Comparison of ENCODE assay signal across 15 mouse cellular contexts in the genomic region with DNA sequence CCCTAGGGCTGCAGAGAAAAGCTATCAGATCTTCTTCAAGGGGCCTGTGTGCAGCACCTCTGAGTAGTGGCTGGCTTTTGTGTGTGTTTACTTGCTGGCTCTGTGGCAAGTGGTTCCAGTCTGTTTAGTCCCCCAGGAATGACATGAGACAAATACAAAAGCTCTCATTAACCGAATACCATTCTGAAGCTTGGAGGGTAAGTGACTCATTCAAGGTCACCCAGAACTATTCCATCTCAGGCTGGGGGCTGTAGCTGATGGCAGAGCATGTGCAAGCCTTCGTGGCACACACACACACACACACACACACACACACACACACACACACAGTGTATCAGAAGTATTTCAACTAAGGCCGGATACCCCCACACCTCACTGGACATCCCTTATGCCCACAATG. TPM values are rescaled to one million over a fixed set of nuclear protein-coding genes. Genes with fewer than 3 reads are reported as not detected.
DNase-seq lines count a peak whose midpoint lies in the region; ATAC-seq and TF ChIP-seq lines count a peak whose summit lies in the region.
"Had no signal": no experiment of that assay in that cellular context is flagged by ENCODE, and none has a peak within 500 bp of the region (broad histone marks: within the 10 kb centered on the region; RNA-seq: fewer than 3 reads in every experiment).

No protein-coding gene starts in this region.

- no peak for TF ChIP-seq CTCF in left cerebral cortex, adult 2 months (IDR thresholded peaks at IDR 0.05)
- no peak for TF ChIP-seq CTCF in midbrain, postnatal 0 days (IDR thresholded peaks at IDR 0.05)
- no peak for TF ChIP-seq CTCF in lung, postnatal 0 days (IDR thresholded peaks at IDR 0.05)

- peak overlapping the region; percentile 49; the same call in 1 of the 2 replicates for H3K27ac ChIP-seq in forebrain, embryonic 13.5 days
- H3K27ac ChIP-seq in forebrain, embryonic 16.5 days (ENCODE audit: low read length), result no peak overlapping the region
- peak overlapping the region; percentile 91 for H3K27ac ChIP-seq in left cerebral cortex, adult 2 months
- peak overlapping the region; percentile 30; the same call in 1 of the 2 replicates for H3K27ac ChIP-seq in midbrain, embryonic 10.5 days (replicated peaks)
- H3K27ac ChIP-seq in midbrain, postnatal 0 days (ENCODE audit: low read depth, low read length), result peak overlapping the region; percentile 69
- no peak overlapping the region for H3K27ac ChIP-seq in lung, postnatal 0 days (ENCODE audit: low read length)
- H3K27ac ChIP-seq: embryonic facial prominence, embryonic 10.5 days; heart, embryonic 15.5 days had no signal

- no peak for ATAC-seq in forebrain, embryonic 13.5 days
- no peak for ATAC-seq in forebrain, embryonic 16.5 days
- ATAC-seq in midbrain, postnatal 0 days (ENCODE audit: low FRiP score), result no peak
- no peak for ATAC-seq in lung, postnatal 0 days
- ATAC-seq: inflammation-experienced regulatory T-cells, adult 6 months; liver, postnatal 0 days had no signal

- intact Hi-C loops in left cerebral cortex, adult 2 months (cut with DNase I), result no loop called here

- no peak overlapping the region for H3K4me3 ChIP-seq in forebrain, embryonic 13.5 days
- H3K4me3 ChIP-seq in forebrain, embryonic 16.5 days (replicated peaks; ENCODE audit: low read length), result no peak overlapping the region
- peak overlapping the region; percentile 30; the same call in 1 of the 2 replicates for H3K4me3 ChIP-seq in left cerebral cortex, adult 2 months
- H3K4me3 ChIP-seq in midbrain, embryonic 10.5 days, result no peak overlapping the region
- no peak overlapping the region for H3K4me3 ChIP-seq in midbrain, postnatal 0 days (ENCODE audit: low read depth, low read length)
- H3K4me3 ChIP-seq in lung, postnatal 0 days (ENCODE audit: low read depth, low read length), result no peak overlapping the region
- H3K4me3 ChIP-seq: embryonic facial prominence, embryonic 10.5 days; heart, embryonic 15.5 days had no signal

- no peak overlapping the region for H3K9ac ChIP-seq in forebrain, embryonic 13.5 days
- H3K9ac ChIP-seq in forebrain, embryonic 16.5 days (replicated peaks; ENCODE audit: low read depth, low read length), result no peak overlapping the region
- no peak overlapping the region for H3K9ac ChIP-seq in midbrain, postnatal 0 days (replicated peaks; ENCODE audit: low read length, poor library complexity, severe bottlenecking)
- no peak overlapping the region for H3K9ac ChIP-seq in lung, postnatal 0 days (replicated peaks; ENCODE audit: low read depth)
- H3K9ac ChIP-seq: heart, embryonic 15.5 days; liver, postnatal 0 days had no signal

- 68% methylated on average over 3 of the region's 3 CpGs for WGBS in forebrain, embryonic 13.5 days
- 71% methylated on average over 3 of the region's 3 CpGs for WGBS in forebrain, embryonic 16.5 days
- 85% methylated on average over 3 of the region's 3 CpGs for WGBS in midbrain, embryonic 10.5 days
- 60% methylated on average over 3 of the region's 3 CpGs for WGBS in midbrain, postnatal 0 days
- WGBS in lung, postnatal 0 days, result 69% methylated on average over 3 of the region's 3 CpGs

- H3K4me2 ChIP-seq in forebrain, embryonic 13.5 days, result no peak overlapping the region
- H3K4me2 ChIP-seq in forebrain, embryonic 16.5 days (ENCODE audit: low read length), result no peak overlapping the region
- no peak overlapping the region for H3K4me2 ChIP-seq in midbrain, postnatal 0 days (ENCODE audit: low read depth, low read length, poor library complexity, severe bottlenecking)
- no peak overlapping the region for H3K4me2 ChIP-seq in lung, postnatal 0 days (replicated peaks; ENCODE audit: low read depth, low read length)
- H3K4me2 ChIP-seq: heart, embryonic 15.5 days had no signal

- H3K4me1 ChIP-seq in forebrain, embryonic 13.5 days, result peaks cover 19% of the 10 kb centered on the region
- H3K4me1 ChIP-seq in forebrain, embryonic 16.5 days (replicated peaks; ENCODE audit: control insufficient read depth, insufficient read depth, low read length), result peaks cover 19% of the 10 kb centered on the region
- H3K4me1 ChIP-seq in midbrain, embryonic 10.5 days, result peaks cover 25% of the 10 kb centered on the region
- peaks cover 22% of the 10 kb centered on the region; the same call in 1 of the 2 replicates for H3K4me1 ChIP-seq in midbrain, postnatal 0 days (ENCODE audit: insufficient read depth, low read length)
- peaks cover 4% of the 10 kb centered on the region; the same call in 1 of the 2 replicates for H3K4me1 ChIP-seq in lung, postnatal 0 days (ENCODE audit: insufficient read depth, low read depth, low read length)

- no peaks in the 10 kb centered on the region for H3K27me3 ChIP-seq in forebrain, embryonic 13.5 days
- no peaks in the 10 kb centered on the region for H3K27me3 ChIP-seq in forebrain, embryonic 16.5 days (replicated peaks; ENCODE audit: control insufficient read depth, insufficient read depth, low read length)
- H3K27me3 ChIP-seq in midbrain, embryonic 10.5 days (ENCODE audit: low read depth, poor library complexity, severe bottlenecking), result no peaks in the 10 kb centered on the region
- no peaks in the 10 kb centered on the region for H3K27me3 ChIP-seq in midbrain, postnatal 0 days (ENCODE audit: insufficient read depth, low read length)
- no peaks in the 10 kb centered on the region for H3K27me3 ChIP-seq in lung, postnatal 0 days (replicated peaks; ENCODE audit: insufficient read depth, low read length)
- H3K27me3 ChIP-seq: heart, embryonic 15.5 days had no signal

- H3K9me3 ChIP-seq in forebrain, embryonic 13.5 days (replicated peaks), result no peaks in the 10 kb centered on the region
- H3K9me3 ChIP-seq in forebrain, embryonic 16.5 days (ENCODE audit: control insufficient read depth, low read length), result no peaks in the 10 kb centered on the region
- H3K9me3 ChIP-seq in midbrain, embryonic 10.5 days (replicated peaks), result no peaks in the 10 kb centered on the region
- no peaks in the 10 kb centered on the region for H3K9me3 ChIP-seq in midbrain, postnatal 0 days (ENCODE audit: low read length)
- no peaks in the 10 kb centered on the region for H3K9me3 ChIP-seq in lung, postnatal 0 days (ENCODE audit: low read length)
- H3K9me3 ChIP-seq: embryonic facial prominence, embryonic 10.5 days; heart, embryonic 15.5 days had no signal

- no peak for TF ChIP-seq EP300 in lung, postnatal 0 days (IDR thresholded peaks at IDR 0.05)

- H3K36me3 ChIP-seq in forebrain, embryonic 13.5 days (ENCODE audit: poor library complexity, severe bottlenecking), result peaks cover 17% of the 10 kb centered on the region
- H3K36me3 ChIP-seq in forebrain, embryonic 16.5 days (ENCODE audit: control insufficient read depth, insufficient read depth), result 0 out of 2 replicates have a peak, but pooled peaks cover 4% of the 10 kb centered on the region
- peaks cover 18% of the 10 kb centered on the region for H3K36me3 ChIP-seq in midbrain, embryonic 10.5 days
- peaks cover 12% of the 10 kb centered on the region for H3K36me3 ChIP-seq in midbrain, postnatal 0 days (ENCODE audit: insufficient read depth, low read length)
- H3K36me3 ChIP-seq in lung, postnatal 0 days (ENCODE audit: insufficient read depth, low read length), result no peaks in the 10 kb centered on the region

- no peak for DNase-seq in left cerebral cortex, adult 2 months (ENCODE audit: extremely low spot score in 1 of 2, low spot score in 2 of 2)
- DNase-seq in left cerebral cortex, adult 9 months (ENCODE audit: low spot score in 2 of 2), result no peak
- no peak for DNase-seq in midbrain, embryonic 10.5 days (ENCODE audit: low spot score)
- DNase-seq in midbrain, postnatal 0 days (ENCODE audit: low spot score), result no peak
- DNase-seq in lung, postnatal 0 days (ENCODE audit: low spot score), result no peak
- DNase-seq: heart, adult 18-20 months; kidney, adult 8-10 months; liver; liver, postnatal 0 days; thymus, postnatal 25 days had no signal

RNA-seq across cellular contexts. Expression of a gene that starts 3.4 kb away (rescaled TPM):
- polyA plus RNA-seq in forebrain, embryonic 13.5 days (2015; fragmentation: Nextera tagmentation; extraction: Ambion mirVana), result 246 and 248 TPM in 2 replicates
- 158 and 176 TPM in 2 replicates for polyA plus RNA-seq in forebrain, embryonic 16.5 days (2015; fragmentation: Nextera tagmentation; extraction: Ambion mirVana)
- total RNA-seq in left cerebral cortex, adult 2 months (2021), result 100 to 1,000 TPM; 113 to 118 TPM
- 256 and 270 TPM in 2 replicates for polyA plus RNA-seq in midbrain, embryonic 10.5 days (2016; fragmentation: Nextera tagmentation; extraction: Ambion mirVana)
- 69.2 and 78.1 TPM in 2 replicates for total RNA-seq in midbrain, postnatal 0 days (2014; rRNA removed)
- 187 and 201 TPM in 2 replicates for polyA plus RNA-seq in midbrain, postnatal 0 days (2015; fragmentation: Nextera tagmentation; extraction: Ambion mirVana)
- 154 and 180 TPM in 2 replicates for polyA plus RNA-seq in lung, postnatal 0 days (2015; fragmentation: Nextera tagmentation; extraction: Ambion mirVana)

RNA-seq across cellular contexts. Expression of a gene that starts 18.4 kb away (rescaled TPM):
- polyA plus RNA-seq in forebrain, embryonic 13.5 days (2015; fragmentation: Nextera tagmentation; extraction: Ambion mirVana), result 20.7 and 20.9 TPM in 2 replicates
- polyA plus RNA-seq in forebrain, embryonic 16.5 days (2015; fragmentation: Nextera tagmentation; extraction: Ambion mirVana), result 16.8 and 18.3 TPM in 2 replicates
- 10 to 100 TPM; 25.0 to 26.4 TPM for total RNA-seq in left cerebral cortex, adult 2 months (2021)
- polyA plus RNA-seq in midbrain, embryonic 10.5 days (2016; fragmentation: Nextera tagmentation; extraction: Ambion mirVana), result 16.1 and 19.7 TPM in 2 replicates
- 66.0 and 68.8 TPM in 2 replicates for total RNA-seq in midbrain, postnatal 0 days (2014; rRNA removed)
- polyA plus RNA-seq in midbrain, postnatal 0 days (2015; fragmentation: Nextera tagmentation; extraction: Ambion mirVana), result 16.0 and 17.2 TPM in 2 replicates
- 14.0 and 15.8 TPM in 2 replicates for polyA plus RNA-seq in lung, postnatal 0 days (2015; fragmentation: Nextera tagmentation; extraction: Ambion mirVana)
- polyA plus RNA-seq: inflammation-experienced regulatory T-cells, adult 6 months had no signal

RNA-seq across cellular contexts. Expression of a gene that starts 19.6 kb away (rescaled TPM):
- 916 and 1,000 TPM in 2 replicates for polyA plus RNA-seq in forebrain, embryonic 13.5 days (2015; fragmentation: Nextera tagmentation; extraction: Ambion mirVana)
- 641 and 688 TPM in 2 replicates for polyA plus RNA-seq in forebrain, embryonic 16.5 days (2015; fragmentation: Nextera tagmentation; extraction: Ambion mirVana)
- total RNA-seq in left cerebral cortex, adult 2 months (2021), result 100 to 1,000 TPM; 436 to 465 TPM
- polyA plus RNA-seq in midbrain, embryonic 10.5 days (2016; fragmentation: Nextera tagmentation; extraction: Ambion mirVana), result 926 and 929 TPM in 2 replicates
- total RNA-seq in midbrain, postnatal 0 days (2014; rRNA removed), result 319 and 329 TPM in 2 replicates
- 934 and 951 TPM in 2 replicates for polyA plus RNA-seq in midbrain, postnatal 0 days (2015; fragmentation: Nextera tagmentation; extraction: Ambion mirVana)
- polyA plus RNA-seq in lung, postnatal 0 days (2015; fragmentation: Nextera tagmentation; extraction: Ambion mirVana), result 669 and 721 TPM in 2 replicates

RNA-seq across cellular contexts. Expression of a gene that starts 19.8 kb away (rescaled TPM):
- 7.0 and 9.9 TPM in 2 replicates for polyA plus RNA-seq in forebrain, embryonic 13.5 days (2015; fragmentation: Nextera tagmentation; extraction: Ambion mirVana)
- 18.9 and 20.2 TPM in 2 replicates for polyA plus RNA-seq in forebrain, embryonic 16.5 days (2015; fragmentation: Nextera tagmentation; extraction: Ambion mirVana)
- 10 to 100 TPM; 72.4 to 76.2 TPM for total RNA-seq in left cerebral cortex, adult 2 months (2021)
- polyA plus RNA-seq in midbrain, embryonic 10.5 days (2016; fragmentation: Nextera tagmentation; extraction: Ambion mirVana), result 9.9 and 18.8 TPM in 2 replicates
- 22.1 and 27.4 TPM in 2 replicates for total RNA-seq in midbrain, postnatal 0 days (2014; rRNA removed)
- 27.7 and 29.4 TPM in 2 replicates for polyA plus RNA-seq in midbrain, postnatal 0 days (2015; fragmentation: Nextera tagmentation; extraction: Ambion mirVana)
- polyA plus RNA-seq in lung, postnatal 0 days (2015; fragmentation: Nextera tagmentation; extraction: Ambion mirVana), result 18.6 and 19.1 TPM in 2 replicates

RNA-seq across cellular contexts. Expression of a gene that starts 32.6 kb away (rescaled TPM):
- 32.9 and 36.4 TPM in 2 replicates for polyA plus RNA-seq in forebrain, embryonic 13.5 days (2015; fragmentation: Nextera tagmentation; extraction: Ambion mirVana)
- polyA plus RNA-seq in forebrain, embryonic 16.5 days (2015; fragmentation: Nextera tagmentation; extraction: Ambion mirVana), result 46.6 and 58.2 TPM in 2 replicates
- total RNA-seq in left cerebral cortex, adult 2 months (2021), result 100 to 1,000 TPM; 117 to 121 TPM
- 12.1 and 18.1 TPM in 2 replicates for polyA plus RNA-seq in midbrain, embryonic 10.5 days (2016; fragmentation: Nextera tagmentation; extraction: Ambion mirVana)
- total RNA-seq in midbrain, postnatal 0 days (2014; rRNA removed), result 96.0 and 106 TPM in 2 replicates
- 65.6 TPM in 2 replicates for polyA plus RNA-seq in midbrain, postnatal 0 days (2015; fragmentation: Nextera tagmentation; extraction: Ambion mirVana)
- 16.0 and 17.9 TPM in 2 replicates for polyA plus RNA-seq in lung, postnatal 0 days (2015; fragmentation: Nextera tagmentation; extraction: Ambion mirVana)

Comparison
In these comparisons a context has a peak if more than half of its experiments do, and no peak if none do; other contexts are left out.
1. H3K27ac ChIP-seq: peak in forebrain, embryonic 13.5 days (single experiment), left cerebral cortex, adult 2 months (single experiment), midbrain, embryonic 10.5 days (single experiment) and midbrain, postnatal 0 days (single experiment); none in forebrain, embryonic 16.5 days (single experiment) and lung, postnatal 0 days (single experiment).